Mouse (Mus musculus) ES-Bruce4 (cell line): ENCODE data around the gene Cdkal1.

Experiments
- CTCF ChIP-seq: IDR thresholded peaks from one replicate; pipeline ENCODE4 v1.8.1; 2011; ENCODE audit warnings: low read depth, low read length
- POLR2A ChIP-seq: IDR thresholded peaks from one replicate; pipeline ENCODE4 v1.8.1; 2011; ENCODE audit warnings: low read length; ENCODE audit not compliant: insufficient read depth

GRCm38 (mm10) chr13:29823906-29824305, 31.6 kb downstream of the Cdkal1 start:
- TF ChIP-seq CTCF (no peak), POLR2A (no peak)
